Mouse (Mus musculus) cortical plate, adult 2 months (tissue): Measurements from ENCODE around the gene Lrrc38.

ENCODE experiments used
- CTCF ChIP-seq: fragments of 200-500 bp; IDR thresholded peaks from 2 replicates; pipeline ENCODE4 v1.5.1; 2011; ENCODE audit warnings: mild to moderate bottlenecking, control low read depth, low read length; ENCODE audit not compliant: insufficient read depth; ENCODE audit errors: extremely low read depth
- POLR2A ChIP-seq: fragments of 200-500 bp; IDR thresholded peaks from 2 replicates; pipeline ENCODE4 v1.6.1; 2011; ENCODE audit warnings: mild to moderate bottlenecking, low read length, control low read depth; ENCODE audit not compliant: insufficient read depth; ENCODE audit errors: extremely low read depth

DNA sequence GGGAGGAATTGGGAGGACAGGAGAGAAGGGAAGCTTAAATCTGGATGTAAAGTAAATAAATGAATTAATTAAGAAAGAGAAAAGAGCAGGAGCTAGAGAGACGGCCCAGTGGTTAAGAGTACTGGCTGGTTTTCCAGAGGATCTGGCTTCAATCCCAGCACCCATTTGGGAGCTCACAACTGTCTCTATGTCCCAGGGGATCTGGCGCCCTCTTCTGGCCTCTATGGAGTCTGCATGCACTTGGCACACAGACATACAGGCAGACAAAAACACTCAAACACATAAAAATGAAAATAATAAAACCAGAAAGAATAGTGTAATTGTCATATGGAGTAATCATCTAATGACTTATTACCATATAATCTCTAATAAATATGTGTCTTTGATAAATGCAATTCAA lies 38.2 kb upstream of the Lrrc38 start:
- no peak for TF ChIP-seq POLR2A
- peak; percentile 36 for TF ChIP-seq CTCF
